Mouse (Mus musculus) fibroblast of lung, adult 2 months (primary cell): ENCODE measurements around the gene Stoml1.
A peak's percentile ranks its signal among the peaks of the same experiment; 100 is the strongest.
"Not testable (repeated sequence)": the region's sequence is repeated elsewhere in the genome, so short reads cannot be mapped to it uniquely, and the experiment has no call there.

Experiments
- DNase-seq: peaks from one replicate; pipeline ENCODE4 v3.0.0-alpha.2; 2011; ENCODE audit warnings: low read depth

Gene Stoml1

DNA sequence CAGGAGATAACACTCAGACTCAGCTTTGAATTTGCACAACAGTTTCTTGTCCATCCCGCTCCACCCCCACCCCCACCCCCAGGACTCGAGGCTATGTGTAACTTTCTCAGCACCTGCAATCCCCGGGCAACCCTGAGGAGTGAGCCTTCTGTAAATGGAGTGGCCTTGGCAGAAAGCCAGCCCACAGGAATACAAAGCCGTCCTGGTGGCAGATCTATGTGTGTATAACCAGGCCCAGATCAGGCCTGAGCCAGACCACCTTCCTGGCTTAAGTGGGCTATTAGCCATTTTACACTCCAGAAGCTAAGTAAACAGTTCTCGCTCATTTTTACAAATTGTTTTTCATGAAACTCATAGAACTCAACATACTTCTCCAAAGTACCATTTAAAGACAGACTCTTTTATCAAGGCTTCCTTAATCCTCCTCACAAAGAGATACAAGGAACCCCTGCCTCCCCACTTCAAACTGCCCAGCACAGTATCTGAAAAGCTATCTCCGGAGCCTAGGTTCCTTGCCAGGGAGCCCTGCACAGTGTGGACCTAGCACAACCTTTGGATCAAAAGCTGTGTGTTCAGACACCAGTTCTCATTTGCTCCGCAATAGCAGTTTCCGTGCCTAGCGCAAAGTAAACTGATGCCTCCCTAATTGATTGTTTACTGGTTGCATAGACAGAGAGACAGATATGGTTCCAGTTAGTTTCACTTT is 11.0 kb upstream of the Stoml1 start:
- no peak for DNase-seq

DNA sequence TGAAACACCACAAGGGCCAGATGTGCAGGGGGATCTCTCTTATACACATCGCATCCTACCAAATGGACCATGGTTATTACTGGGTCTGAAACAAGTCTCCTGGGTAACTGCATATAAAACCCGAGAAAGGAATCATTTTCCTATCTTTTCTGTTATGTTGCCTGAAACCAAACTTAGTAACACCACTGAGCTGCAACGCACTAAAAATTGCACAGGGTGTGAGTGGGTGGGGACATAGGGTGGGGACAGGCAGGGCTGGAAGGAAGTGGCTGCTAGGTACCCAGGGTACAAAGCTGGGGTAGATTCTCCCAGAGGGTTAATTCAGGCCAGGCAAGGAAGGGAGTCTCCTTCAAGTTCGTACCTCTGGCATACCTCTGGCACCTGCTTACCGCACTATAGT is 10.3 kb upstream of the Stoml1 start:
- no peak for DNase-seq

DNA sequence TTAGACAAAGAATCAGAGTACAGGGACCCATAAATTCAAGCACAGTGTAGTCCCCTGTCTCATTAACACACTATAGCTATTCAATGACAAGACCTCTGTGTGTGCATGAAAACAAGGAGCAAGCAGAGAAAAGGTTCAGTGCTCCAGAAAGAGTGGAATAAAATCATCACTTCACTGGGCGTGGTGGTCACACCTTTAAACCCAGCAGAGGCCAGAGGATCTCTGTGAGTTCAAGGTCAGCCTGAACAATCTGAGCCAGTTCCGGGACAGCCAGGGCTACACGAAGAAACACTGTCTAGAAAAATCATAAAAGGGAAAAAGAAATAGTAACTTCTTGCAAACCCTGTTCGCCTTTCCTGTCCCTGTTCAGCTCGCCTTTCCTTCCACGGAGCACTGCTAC is 9.3 kb upstream of the Stoml1 start:
- no peak for DNase-seq

DNA sequence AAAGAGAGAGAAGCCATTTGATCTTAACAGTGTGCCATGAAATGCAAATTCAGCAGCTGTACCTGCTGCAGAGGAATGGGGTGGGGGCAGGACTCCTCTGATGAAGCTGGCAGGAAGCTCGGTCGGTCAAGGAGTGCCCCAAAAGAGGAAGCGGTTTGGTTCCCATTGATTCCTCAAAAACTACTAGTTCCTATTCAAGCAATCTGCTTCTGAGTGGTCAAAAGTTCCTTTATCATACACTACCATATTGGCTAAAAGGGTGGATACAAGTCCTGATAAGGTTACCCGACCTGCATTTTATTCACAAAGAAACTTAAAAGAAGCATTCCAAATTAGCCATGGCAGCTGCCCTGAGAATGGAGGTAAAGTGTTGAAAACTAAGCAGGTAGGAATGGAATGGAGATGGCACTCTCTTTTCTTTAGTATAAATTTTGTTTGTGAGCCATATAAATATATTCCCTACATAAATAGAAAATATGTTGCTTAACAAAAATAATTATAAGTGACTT is 6.8 kb upstream of the Stoml1 start:
- no peak for DNase-seq

DNA sequence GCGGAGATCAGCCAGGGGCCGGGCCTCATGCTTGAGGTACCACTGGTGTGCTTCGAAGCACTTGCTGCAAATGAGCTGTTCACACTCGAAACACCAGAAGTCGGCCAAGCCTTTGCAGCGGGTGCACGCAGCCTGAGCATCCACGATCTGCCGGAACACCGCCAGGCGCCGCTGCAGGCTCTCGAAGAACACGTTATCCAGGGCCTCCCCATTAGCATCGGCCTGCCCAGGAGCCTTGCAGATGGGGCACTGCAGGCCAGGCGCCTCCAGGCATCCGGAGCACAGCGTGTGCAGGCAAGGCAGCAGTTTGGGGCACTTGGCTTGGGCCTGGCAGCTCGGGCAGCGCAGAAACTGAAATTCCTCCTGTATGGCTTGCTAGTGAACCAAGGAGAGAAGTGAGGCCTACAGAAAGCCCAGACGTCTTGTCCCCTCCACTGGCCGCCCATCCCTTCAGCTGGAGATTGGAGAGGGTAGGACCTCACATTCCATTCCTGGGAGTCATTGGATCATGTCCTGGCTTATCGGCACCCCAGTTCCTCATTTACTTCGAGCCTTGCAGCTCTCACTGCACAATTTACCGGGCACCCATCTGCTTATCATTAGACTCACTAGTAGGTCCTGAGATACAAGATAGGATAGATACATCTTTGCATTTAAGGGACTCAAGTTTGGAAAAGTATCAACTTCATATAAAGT is 5.8 kb upstream of the Stoml1 start:
- DNase-seq, result peak; percentile 73

DNA sequence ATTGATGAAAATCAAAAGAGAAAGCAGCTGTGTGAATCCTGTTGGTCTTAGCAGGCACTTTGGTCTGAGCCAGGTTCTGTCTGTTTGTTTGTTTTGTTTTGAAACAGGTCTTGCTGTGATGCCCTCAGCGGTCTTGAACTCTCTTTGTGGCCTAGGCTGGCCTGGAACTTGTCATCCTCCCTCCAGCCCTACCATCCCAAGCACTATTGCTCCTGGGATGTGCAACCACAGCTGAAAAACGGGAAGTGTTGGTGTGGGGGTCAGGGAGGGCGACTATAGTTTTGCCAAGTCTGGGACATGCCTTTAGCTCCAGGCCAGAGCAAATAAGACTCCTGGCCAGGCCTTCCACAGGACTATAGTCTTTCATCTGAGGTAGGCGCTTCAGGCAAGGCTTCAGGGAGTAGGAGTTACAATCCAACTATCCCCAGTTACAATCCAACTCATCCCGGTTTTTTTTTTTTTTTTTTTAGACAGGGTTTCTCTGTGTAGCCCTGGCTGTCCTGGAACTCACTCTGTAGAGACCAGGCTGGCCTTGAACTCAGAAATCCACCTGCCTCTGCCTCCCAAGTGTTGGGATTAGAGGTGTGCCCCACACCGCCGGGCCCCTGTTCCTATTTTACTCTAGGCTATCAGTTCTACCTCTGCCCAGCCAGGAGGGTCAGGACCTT is 4.1 kb upstream of the Stoml1 start:
- no peak for DNase-seq

DNA sequence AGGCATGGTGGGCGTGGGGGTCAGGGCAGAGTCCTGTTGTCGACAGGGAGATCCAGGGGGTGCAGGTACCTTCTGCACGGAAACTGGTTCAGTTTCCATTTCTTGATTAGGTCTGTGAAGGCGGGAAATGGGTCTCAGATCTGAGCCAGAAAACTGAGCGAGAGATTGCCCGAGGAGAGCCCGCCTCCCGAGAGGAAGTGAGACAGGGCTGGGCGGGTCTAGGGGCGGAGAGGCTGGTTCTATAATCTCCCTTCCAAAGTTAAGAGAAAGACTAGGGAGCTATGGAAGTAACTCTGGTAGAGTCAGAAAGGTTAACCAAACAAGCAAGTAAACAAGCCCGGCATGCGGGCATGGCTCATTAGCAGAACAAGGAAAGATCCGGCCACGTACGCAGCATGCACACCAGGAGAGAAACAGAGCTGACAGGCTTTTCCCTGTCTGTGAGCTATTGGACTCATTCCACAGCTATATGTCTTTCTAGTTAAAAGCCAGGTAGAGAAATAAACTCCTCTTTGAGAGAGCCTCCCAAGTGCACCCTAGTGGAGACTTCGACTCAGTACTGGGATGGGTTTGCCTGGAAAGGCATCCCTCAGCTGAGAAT is 3.3 kb upstream of the Stoml1 start, which contains the start of gene Pml:
Pml (minus strand) TSS at position 195 of the 601 bp plus-strand sequence.
- DNase-seq, result no peak

DNA sequence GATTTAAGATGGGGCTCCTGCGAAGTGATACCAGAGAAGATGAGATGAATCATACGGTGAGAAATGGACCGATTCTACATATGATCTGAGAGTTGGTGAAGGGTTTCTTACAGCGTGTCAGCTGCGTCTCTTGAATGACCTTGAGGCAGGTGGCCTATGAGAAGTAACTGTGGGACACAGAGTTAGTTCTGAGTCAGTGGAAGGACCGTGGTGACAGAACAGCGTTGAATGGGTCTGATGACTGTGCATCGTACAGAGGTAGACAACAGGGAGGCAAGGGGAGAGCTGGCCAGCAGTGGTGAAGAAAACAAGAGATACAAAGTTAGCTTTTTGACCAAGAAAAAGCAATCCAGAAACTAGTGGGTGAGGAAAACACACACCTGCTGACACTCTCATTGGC is 2.6 kb upstream of the Stoml1 start:
- no peak for DNase-seq

DNA sequence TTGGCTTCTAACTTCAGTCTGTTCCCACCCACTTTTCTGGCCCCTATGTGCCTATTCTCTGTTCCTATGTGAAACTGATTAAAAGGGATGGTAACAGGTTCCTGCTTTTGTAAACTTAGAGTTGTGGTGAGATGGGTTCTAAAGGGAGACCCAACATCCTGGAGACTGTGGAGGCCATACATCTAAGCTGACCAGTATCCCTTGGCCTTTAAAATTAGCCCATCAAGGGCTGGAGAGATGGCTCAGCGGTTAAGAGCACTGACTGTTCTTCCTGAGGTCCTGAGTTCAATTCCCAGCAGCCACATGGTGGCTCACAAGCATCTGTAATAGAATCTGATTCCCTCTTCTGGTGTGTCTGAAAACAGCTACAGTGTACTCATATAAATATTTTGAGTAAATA is 2.2 kb upstream of the Stoml1 start:
- DNase-seq, result not testable (repeated sequence)

DNA sequence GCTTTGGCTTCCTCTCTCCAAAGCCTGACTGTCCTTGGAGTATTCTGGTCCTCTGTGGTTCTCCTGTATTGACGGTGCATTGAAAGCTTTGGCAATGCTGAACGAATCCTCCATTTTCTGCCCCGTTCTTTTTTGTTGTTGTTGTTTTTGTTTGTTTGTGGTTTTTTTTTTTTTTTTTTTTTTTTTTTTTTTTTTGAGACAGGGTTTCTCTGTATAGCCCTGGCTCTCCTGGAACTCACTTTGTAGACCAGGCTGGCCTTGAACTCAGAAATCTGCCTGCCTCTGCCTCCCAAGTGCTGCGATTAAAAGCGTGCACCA is 800 bp downstream of the Stoml1 start:
- not testable (repeated sequence) for DNase-seq

DNA sequence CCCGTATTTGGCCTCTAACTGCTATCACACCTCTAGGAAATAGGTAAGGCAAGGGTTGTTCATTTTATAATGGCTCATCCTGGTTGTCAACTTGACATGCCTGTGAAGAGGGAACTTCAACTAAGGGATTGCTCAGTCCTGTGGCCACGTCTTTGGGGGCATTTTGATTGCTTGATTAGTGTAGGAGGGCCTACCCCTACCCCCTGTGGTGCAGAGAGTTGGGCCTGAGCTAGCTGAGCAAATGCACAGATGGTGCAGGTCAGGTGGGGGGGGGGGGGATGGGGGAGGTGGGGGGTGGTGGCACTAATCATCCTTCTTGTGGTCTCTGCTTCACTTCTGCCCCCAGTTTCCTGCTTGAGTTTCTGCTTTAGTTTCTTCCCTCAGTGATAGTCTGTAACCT is 2.1 kb downstream of the Stoml1 start:
- DNase-seq, result no peak

DNA sequence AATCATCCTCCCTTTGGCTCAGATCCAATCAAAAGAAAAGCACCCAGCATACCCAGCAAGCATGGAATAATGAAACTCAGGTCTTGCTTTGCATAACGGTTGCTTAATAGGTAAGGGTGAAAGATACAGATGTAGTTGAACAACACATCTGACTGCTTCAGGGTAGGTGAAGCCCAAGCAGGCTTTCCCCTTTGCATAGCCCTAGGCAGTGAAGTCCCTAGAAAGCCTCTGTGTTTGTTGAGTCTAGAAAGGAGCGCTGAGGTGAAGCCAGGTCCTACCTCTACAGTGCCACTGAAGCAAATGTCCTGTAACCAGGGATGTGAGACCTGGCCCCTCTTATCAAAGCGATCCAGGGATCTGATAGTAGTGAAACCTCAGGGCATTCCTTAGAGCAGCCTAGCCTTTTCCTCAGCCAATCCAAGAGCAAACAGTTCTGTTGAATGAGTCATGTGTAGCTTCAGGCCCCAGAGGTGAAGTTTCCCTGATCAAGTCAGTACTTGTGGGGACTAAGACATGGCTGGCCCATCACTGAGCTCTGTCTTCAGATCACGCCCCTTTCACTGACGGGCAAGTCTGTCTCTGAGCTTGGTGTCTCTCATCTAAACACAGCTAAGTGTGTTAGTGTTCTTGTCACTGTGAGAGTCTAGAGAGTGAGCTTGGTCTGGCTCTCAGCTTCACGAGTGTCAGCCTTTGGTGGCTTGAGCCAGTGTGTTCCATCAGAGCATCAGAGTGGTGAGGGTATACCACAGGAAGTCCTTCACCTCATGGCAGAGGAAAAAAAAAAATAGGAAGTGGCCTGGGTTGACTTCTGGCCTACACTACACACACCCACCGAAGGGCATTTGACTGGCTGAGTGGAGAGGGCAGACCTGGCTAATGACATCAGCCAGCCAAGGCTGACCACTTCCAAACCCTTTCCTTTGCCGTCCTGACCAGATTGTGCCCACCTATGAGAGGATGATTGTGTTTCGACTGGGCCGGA is 3.0 kb downstream of the Stoml1 start:
- DNase-seq, result no peak

DNA sequence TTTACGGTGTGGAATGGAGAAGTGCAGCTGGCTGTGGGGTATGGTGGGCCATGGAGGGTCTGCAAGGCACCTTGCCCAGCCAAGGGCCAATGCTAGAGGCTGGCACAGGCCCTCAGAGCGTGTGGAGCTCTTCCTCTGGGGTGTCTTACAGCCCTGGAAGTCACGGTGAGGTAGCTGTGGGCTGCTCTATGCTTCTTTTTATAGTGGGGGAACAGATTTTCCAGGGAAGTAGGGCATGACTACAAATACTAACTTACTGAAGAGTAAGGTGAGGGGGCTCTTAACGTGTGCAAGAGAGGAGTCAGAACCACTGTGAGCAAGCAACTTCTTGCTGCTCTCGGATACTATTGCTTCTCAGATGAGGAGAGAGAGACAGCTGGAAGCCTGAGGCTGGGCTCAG is 9.5 kb downstream of the Stoml1 start:
- DNase-seq, result no peak

DNA sequence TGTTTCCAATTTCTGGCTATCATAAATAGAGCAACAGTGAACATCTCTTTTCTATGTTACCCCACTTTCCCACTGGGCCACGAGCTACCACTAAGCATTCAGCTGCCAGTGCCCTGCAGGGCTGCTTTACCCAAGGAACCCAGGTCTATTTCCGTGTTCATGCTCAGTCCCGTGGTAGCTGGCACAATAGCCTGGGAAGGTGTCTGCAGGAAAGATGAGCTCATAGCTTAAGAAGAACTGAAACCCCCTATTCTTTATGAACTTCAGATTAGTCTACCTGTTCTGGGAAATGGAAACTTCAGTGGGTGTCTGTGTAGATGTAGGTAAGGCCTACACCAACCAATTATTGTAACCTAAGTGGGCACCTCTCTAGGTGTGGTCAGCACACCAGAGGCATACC is 12.4 kb downstream of the Stoml1 start:
- no peak for DNase-seq

DNA sequence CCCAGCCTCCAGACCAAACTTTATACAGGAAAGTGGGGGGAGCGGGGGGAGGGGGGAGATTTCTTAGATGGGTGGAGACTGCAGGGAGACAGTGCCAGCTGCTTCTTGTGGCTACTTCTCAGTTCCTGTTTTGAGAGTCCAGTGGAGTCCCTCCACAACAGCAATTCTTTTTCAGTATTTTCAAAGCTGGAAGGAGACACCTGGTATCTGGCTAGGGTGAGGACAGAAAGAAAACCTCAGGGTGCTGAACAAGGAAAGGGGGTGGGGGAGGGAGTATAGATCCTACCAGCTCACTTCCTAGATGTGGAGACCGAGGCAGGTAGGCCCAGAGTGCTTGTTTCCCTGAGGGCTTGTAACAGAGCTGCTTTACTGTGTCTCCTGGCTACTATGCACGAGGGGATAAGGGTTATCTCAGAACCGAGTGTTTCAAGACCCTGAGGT is 13.6 kb downstream of the Stoml1 start:
- DNase-seq, result no peak

DNA sequence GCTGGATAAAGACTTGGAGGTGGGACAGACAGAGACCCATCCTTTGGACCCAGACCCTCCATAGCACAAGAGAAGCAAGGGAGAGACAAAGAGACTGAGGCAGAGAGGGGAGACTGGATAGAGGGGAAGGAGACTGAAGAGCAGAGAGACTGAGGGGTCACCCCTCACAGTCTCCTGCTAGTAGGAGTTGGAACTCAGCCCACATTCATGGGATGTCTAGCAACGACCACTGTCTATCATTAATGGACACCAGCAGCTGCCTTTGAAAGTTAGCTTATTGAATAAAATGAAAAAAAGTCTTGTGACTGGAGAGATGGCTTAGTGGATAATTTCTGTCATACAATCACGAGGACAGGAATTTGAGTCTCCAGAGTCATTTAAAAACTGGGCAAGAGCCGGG is 14.1 kb downstream of the Stoml1 start:
- DNase-seq, result no peak

DNA sequence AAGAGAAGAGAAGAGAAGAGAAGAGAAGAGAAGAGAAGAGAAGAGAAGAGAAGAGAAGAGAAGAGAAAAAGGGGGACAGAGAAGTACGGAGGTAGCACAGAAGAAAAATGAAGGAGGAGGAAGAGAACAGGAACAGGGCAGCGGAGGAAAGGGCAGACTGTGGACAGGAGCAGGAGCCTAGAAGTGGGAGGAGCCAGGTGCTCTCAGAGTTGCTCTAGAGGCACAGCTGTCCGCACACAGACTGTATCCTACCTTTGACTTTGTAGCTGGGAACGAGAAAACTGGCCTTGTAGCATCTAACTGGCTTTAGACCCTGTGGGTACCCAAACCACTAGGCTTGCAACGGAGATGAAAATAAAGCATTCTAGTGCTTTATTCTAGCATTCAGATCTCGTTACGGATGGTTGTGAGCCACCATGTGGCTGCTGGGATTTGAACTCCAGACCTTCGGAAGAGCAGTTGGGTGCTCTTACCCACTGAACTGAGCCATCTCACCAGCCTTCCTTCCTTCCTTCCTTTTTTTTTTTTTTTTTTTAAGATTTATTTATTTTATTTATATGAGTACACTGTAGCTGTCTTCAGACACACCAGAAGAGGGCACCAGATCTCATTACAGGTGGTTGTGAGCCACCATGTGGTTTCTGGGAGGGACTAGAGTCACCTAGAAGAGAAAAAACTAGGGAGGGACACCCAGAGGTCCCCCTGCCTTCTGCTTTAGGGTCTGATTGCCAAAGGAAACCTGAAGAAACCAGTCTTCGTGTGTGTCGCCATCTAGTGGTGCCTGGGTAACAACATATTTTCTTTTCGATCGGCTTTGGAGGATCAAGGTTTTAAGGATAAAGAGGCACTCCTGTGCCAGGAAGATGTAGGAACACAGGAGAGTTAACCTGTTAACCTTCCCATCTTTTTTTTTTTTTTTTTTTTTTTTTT is 15.7 kb downstream of the Stoml1 start:
- no peak for DNase-seq

DNA sequence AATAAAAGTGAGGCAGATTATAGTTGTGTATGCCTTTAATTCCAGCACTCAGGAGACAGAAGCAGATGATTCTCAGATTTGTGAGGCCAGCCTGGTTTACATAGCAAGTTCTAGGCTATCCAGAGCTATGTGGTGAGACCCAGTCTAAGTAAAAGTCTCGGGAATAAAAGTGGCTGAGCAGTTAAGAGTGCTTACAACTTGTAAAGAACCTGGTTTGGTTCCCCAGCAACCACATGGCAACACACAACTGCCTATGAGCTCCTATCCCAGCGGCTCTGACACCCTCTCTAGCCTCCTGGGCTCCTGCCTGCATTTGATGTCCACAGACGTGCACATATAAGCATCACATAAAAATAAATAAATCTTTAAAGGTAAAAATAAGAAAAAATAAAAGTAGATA is 17.1 kb downstream of the Stoml1 start:
- DNase-seq, result no peak

DNA sequence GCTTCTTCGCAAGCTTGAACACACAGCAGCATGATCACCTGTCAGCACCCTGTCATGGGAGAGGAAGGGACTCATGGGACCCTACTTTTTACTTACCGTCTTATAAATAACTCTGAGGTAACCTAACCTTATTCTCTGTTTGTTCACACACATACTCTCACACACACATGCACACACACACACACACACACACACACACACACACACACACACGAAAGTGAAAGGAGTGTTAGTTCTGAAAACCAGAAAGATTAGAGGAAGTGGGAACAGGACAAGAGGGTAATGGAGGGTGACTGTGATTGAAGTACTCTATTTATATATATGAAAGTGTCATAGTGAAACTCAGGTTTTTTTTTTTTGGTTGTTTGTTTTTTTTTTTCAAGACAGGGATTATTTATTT is 18.1 kb downstream of the Stoml1 start:
- DNase-seq, result no peak

DNA sequence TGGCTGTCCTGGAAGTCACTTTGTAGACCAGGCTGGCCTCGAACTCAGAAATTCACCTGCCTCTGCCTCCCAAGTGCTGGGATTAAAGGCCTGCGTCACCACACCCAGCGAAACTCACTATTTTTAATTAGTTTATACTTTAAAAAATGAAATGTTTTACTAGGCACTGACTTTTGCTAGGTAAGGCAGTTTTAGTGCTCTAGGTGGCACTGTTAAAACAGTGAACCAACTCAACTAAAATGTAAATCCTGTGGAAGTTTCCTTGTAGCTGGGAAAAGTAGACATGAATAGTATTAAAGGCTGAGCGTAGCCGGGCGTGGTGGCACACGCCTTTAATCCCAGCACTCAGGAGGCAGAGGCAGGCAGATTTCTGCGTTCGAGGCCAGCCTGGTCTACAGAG is 18.6 kb downstream of the Stoml1 start:
- not testable (repeated sequence) for DNase-seq
